Mouse (Mus musculus): Measurements from ENCODE around the gene Rnf115. TPM values are rescaled to one million over a fixed set of nuclear protein-coding genes. Genes with fewer than 3 reads are reported as not detected.
"Not testable (repeated sequence)": the region's sequence is repeated elsewhere in the genome, so short reads cannot be mapped to it uniquely, and the experiment has no call there.

Gene Rnf115
- 10 to 100 TPM; 61.6 to 62.0 TPM for total RNA-seq (2021)
- long read RNA-seq, transcript Rnf115-201 (9 exons, 2,209 nt), result major isoform, 77 of 91 reads
- long read RNA-seq, partial matches to known transcripts, result 3 of 91 reads
- long read RNA-seq, other reads (novel, unspliced or antisense), result 11 of 91 reads

GRCm38 (mm10) chr3:96727343-96727827 lies at the start of gene Rnf115, which contains the start of gene Polr3c:
Gene Rnf115, plus strand, starts transcription at chr3:96727664.
Gene Polr3c, minus strand, starts transcription at chr3:96727628.
- peak; percentile 94 to 96 for DNase-seq (ENCODE audit: low spot score in 2 of 2)

DNA sequence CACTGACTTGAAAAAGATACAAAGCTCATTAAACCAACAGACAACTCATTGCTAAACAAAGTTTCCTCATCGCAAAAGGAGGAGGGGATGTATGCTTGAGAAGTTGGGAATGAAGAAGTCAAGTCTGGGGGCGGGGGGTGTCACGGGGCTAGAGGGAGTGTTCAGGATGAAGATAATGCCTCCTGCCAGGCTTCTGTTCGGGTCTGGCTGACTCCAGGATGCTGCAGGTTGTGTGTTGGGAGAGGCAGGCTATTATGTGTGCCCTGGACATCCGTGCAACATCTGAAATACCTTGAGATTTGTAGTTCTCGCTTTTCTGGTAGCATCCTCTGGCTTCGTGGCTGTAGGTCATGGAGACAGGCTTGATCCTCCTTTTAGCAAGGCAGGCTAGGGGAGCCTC lies 49.0 kb upstream of the Rnf115 start:
- no peak for DNase-seq (ENCODE audit: low spot score in 2 of 2)

DNA sequence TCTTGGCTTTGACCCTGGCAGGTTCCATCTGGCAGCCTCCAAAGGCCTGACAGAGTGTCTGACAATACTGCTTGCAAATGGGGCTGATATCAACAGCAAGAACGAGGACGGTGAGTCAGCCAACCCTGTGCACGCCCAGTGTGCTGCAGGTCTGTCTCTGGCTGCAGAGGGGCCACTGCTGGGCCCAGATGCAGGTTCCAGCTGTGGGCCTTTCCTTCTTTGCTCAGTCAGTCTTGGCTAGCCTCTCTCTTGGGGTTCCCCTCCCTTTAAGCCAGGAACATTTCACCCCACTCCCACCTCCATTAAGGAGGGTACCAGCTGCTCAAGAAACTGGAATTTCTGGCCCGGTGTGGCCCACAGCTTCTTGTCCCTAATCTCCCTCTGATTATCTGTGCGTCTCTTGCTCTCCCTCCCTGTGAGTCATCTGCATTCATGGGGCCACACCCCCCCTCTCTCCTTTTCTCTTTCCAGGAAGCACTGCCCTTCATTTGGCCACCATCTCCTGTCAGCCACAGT lies 48.2 kb upstream of the Rnf115 start:
- DNase-seq (ENCODE audit: low spot score in 2 of 2), result no peak

DNA sequence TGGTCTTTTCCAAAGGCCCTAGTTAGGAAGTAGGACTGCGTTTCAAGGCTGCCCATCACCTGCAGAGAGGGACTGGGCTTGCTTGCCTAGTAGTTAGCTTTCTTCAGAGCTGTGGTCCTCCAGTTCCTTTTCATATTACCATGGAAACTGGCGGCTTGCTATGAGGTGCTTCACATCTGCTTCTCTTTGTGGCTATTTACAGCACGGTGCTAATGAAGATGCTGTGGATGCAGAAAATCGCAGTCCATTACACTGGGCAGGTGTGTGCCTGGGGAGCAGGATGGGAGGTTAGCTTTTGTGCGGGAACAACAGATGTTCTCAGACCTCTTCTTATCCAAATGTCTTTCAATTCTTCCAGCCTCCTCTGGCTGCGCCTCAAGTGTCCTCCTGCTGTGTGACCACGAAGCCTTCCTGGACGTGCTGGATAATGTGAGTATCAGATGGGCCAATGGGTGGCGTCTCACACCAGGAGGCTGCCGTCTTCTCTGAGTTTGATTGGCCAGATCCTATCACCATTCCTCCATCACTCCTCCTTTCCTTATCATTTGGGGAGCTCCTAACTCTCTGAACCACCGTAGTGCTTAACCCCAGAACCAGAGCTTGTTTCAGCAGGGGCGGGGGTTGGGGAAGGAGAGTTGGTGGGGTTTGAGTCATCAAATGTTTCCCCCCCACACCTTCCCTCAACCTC lies 47.1 kb upstream of the Rnf115 start:
- no peak for DNase-seq (ENCODE audit: low spot score in 2 of 2)

GRCm38 (mm10) chr3:96683496-96683895 lies 44.0 kb upstream of the Rnf115 start:
- DNase-seq (ENCODE audit: low spot score in 2 of 2), result no peak

DNA sequence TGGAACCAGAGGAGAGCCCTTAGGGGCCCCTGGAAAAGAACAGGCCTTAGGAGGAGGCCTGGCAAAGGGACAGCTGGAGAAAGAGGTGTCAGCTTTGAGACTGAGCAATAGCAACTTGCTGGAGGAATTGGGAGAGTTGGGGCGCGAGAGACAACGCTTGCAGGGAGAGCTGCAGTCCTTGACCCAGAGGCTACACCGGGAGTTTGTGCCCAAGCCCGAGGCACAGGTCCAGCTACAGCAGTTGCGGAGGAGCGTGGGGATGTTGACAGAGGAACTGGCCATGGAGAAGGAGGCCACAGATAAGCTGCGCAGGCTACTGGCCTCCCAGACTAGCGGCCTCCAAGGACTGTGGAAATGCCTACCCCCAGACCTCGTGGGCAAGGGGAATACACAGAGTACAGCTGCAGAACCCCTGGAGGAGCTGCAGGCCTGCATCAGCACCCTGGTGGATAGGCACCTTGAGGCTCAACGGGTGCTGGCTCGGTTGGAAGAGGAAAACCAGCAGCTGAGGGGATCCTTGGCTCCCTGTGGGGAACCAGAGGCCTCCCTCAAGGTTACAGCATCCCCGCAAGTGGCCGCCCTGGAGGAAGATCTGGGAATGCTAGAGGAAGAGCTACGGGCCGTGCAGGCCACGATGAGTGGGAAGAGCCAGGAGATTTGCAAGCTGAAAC lies 43.2 kb upstream of the Rnf115 start:
- DNase-seq (ENCODE audit: low spot score in 2 of 2), result no peak

DNA sequence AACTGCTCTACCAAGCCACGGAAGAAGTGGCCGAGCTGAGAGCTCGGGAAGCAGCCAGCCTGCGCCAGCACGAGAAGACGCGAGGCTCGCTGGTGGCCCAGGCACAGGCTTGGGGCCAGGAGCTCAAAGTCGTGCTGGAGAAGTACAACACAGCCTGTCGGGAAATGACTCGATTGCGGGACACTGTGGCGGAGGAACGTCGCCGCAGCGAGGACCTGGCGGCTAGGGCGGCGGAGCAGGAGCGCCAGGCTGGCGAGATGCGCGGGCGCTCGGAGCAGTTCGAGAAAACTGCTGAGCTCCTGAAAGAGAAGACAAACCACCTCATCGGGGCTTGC lies 42.7 kb upstream of the Rnf115 start:
- no peak for DNase-seq (ENCODE audit: low spot score in 2 of 2)

- DNase-seq (ENCODE audit: low spot score in 2 of 2), result not testable (repeated sequence)
Measured at GRCm38 (mm10) chr3:96686057-96686456, 41.4 kb upstream of the Rnf115 start.

DNA sequence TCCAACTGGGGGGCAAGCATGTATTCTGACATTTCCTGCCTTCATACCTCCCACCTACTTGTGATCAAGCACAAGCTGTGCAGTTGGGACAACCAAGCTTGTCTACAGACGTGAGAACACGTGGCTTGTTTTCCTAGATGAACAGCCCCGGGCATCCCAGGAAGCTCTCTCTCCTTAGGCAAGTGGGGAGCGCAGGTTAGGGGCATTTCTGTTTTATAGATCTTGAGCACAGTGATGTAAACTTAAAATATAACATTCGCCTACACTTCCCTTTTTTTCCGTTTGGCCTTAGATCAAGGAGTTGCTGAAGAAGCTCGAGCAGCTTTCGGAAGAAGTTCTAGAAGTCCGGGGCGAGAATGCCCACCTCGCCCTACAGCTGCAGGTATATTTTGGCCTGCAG lies 38.6 kb upstream of the Rnf115 start:
- DNase-seq (ENCODE audit: low spot score in 2 of 2), result no peak

DNA sequence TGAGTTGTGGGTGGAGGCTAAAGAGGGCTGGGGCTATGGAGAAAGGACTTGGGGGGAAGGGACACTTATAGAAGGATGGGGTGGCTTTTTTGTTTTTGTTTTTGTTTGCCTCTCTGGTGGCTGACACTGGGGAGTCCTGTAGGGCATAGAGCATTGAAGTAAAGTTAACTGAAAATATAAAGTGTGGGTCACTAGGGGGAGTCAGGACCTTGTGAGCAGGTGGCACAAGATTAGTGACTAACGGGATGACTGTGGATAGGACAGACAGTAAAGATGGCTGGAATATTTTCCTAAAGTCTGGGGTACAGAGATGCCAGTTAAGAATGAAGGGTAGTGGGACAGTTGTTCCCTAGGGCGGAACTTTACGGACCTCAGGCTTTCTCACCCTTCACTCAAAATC lies 37.2 kb upstream of the Rnf115 start:
- no peak for DNase-seq (ENCODE audit: low spot score in 2 of 2)

- DNase-seq (ENCODE audit: low spot score in 2 of 2), result no peak
Measured at GRCm38 (mm10) chr3:96692506-96692905, 35.0 kb upstream of the Rnf115 start.

DNA sequence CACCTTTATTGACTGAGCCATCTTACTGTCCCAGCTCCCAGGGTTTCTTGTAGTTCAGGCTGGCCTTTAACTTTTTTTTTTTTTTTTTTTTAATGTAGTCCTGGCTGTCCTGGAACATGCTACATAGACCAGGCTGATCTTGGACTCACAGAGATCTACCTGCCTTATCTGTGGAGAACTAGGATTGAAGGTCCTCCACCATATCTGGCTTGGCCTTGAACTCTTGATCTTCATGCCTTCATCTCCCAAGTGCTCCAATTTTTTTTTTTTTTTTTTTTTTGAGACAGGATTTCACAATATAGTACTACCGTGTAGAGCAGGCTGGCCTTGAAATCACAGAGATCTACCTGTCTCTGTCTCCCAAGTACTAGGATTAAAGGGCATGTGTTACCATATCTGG lies 33.9 kb upstream of the Rnf115 start:
- DNase-seq (ENCODE audit: low spot score in 2 of 2), result no peak

GRCm38 (mm10) chr3:96696198-96696765 lies 31.2 kb upstream of the Rnf115 start, which contains the start of gene Pias3:
Gene Pias3, plus strand, starts transcription at chr3:96696384.
- peak in 1 of 2 experiments; percentile 30 for DNase-seq (ENCODE audit: low spot score in 2 of 2)

GRCm38 (mm10) chr3:96696766-96697732 lies 30.4 kb upstream of the Rnf115 start:
- DNase-seq (ENCODE audit: low spot score in 2 of 2), result peak; percentile 70 to 78

DNA sequence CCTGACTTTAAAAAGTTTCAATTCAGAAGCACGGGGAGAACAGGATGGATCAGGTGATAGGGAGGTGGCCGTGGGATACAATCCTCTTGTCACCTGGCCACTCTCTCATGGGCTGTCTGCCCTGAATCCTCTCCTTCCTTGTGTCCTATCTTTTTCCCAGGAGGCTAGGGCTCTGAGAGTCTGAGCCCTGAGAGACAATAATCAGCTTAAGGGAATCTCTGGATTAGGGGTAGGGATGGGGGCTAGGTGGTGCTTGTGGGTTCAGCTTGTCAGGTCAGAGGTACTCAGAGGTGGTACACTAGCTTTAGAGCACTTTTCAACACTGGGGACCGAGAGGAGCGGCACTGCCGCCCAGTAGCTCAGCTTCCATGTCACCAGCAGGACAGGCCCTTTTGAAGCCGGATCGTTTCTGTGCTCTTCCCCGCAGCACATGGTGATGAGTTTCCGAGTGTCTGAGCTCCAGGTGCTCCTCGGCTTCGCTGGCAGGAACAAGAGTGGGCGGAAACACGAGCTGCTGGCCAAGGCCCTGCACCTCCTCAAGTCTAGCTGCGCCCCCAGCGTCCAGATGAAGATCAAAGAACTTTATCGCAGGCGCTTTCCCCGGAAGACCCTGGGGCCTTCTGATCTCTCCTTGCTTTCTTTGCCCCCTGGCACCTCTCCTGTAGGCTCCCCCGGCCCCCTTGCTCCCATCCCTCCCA lies 28.3 kb upstream of the Rnf115 start:
- peak in 1 of 2 experiments; percentile 41 for DNase-seq (ENCODE audit: low spot score in 2 of 2)

DNA sequence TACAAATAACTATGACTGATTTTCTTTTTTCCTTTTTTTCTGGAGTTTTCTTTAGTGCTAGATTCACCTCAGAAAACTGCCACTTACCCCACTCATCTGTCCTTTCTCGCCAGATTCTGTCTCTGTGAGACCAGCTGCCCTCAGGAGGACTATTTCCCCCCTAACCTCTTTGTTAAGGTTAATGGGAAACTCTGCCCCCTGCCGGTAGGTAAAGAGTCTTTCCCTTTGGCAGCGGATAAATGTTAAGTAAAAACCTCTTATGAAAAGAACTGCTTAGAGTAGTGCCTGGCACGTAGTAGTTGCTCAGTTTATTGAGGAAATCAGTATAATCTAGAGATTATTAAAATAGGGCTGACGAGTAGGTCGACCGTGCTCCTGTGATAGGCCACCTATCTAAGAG lies 27.1 kb upstream of the Rnf115 start:
- no peak for DNase-seq (ENCODE audit: low spot score in 2 of 2)

DNA sequence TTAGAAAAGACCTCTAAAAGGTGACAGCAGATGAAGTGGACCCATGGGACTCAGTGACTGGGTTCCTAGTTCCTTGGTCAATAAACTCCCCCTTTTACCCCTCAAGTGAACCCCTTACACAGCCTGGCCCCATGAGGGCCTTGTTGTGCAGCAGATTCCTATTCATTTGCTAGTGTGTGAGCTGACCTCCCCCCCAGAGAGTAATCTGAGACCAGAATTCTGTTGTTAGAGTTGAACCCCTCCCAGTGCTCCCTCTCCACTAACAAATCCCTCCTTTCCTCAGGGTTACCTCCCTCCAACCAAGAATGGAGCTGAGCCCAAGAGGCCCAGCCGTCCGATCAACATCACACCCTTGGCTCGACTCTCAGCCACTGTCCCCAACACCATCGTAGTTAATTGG lies 26.5 kb upstream of the Rnf115 start:
- DNase-seq (ENCODE audit: low spot score in 2 of 2), result no peak

- no peak for DNase-seq (ENCODE audit: low spot score in 2 of 2)
Measured at GRCm38 (mm10) chr3:96704778-96705177, 22.7 kb upstream of the Rnf115 start.

DNA sequence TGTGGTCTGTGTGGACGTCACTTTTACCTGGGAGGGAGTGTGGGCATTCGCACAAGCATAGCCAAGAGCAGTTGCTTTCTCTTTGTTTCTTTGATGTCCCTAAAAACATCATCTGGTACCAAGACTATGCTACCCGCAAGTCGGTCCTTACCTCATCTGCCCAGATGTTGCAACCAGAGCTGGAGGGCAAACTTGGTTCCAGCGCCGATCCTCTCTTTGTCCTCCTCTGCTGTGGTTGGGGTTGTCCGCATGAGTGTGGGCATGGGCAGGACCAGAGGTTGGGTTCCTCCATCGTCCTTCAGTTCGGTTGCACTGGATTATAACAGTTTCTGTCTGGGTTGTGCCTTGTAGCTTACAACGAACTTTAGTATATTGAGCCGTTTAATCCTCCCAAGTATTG lies 21.2 kb upstream of the Rnf115 start:
- DNase-seq (ENCODE audit: low spot score in 2 of 2), result no peak

- DNase-seq (ENCODE audit: low spot score in 2 of 2), result no peak
Measured at GRCm38 (mm10) chr3:96706984-96707383, 20.5 kb upstream of the Rnf115 start.
